Mouse (Mus musculus) limb, embryonic 15.5 days (tissue): ENCODE measurements around the gene Tada2a. TPM values are rescaled to one million over a fixed set of nuclear protein-coding genes. Genes with fewer than 3 reads are reported as not detected.

ENCODE experiments used
- ATAC-seq: fragments of 200-750 bp; cut with Nextera tagmentation; 2 replicates; pipeline ENCODE4 v1.8.0; 2017; ENCODE audit warnings: low read depth, moderate TSS enrichment; ENCODE audit not compliant: insufficient number of reproducible peaks, low FRiP score, low TSS enrichment
- H3K27ac ChIP-seq: fragments of 300-500 bp; sonication (generic); 2 replicates; pipeline ENCODE4 v1.5.1; 2015; ENCODE audit warnings: moderate library complexity, mild to moderate bottlenecking, inconsistent platforms
- H3K27me3 ChIP-seq: fragments of 300-500 bp; sonication (generic); 2 replicates; pipeline ENCODE4 v1.6.1; 2015; ENCODE audit warnings: inconsistent platforms
- H3K36me3 ChIP-seq: fragments of 300-500 bp; sonication (generic); 2 replicates; pipeline ENCODE4 v1.6.1; 2015; ENCODE audit warnings: inconsistent platforms
- H3K4me1 ChIP-seq: fragments of 300-500 bp; sonication (generic); 2 replicates; pipeline ENCODE4 v1.6.1; 2015; ENCODE audit warnings: inconsistent platforms
- H3K4me2 ChIP-seq: fragments of 300-500 bp; sonication (generic); 2 replicates; pipeline ENCODE4 v1.6.1; 2015; ENCODE audit warnings: mild to moderate bottlenecking, inconsistent platforms
- H3K4me3 ChIP-seq: fragments of 300-500 bp; sonication (generic); 2 replicates; pipeline ENCODE4 v1.5.1; 2015; ENCODE audit warnings: mild to moderate bottlenecking, inconsistent platforms
- H3K9ac ChIP-seq: fragments of 300-500 bp; sonication (generic); 2 replicates; pipeline ENCODE4 v1.6.1; 2015; ENCODE audit warnings: inconsistent platforms
- H3K9me3 ChIP-seq: fragments of 300-500 bp; sonication (generic); 2 replicates; pipeline ENCODE4 v1.6.1; 2016; ENCODE audit warnings: inconsistent platforms
- WGBS: fragments of 180-500 bp; shearing (Covaris S2); methylation state at CpG from one replicate; pipeline ENCODE4 v1.1.7; 2015; 5-methylcytosine and 5-hydroxymethylcytosine counted together
- polyA plus RNA-seq: library from polyadenylated mRNA; unstranded; fragments of >200 nt; fragmentation: Nextera tagmentation; extraction: Ambion mirVana; gene quantifications from 2 replicates; pipeline ENCODE4 v1.2.1, GENCODE M21; 2015

Gene Tada2a
- polyA plus RNA-seq, 1 experiment from 2014 or later: 32.8 TPM

GRCm38 (mm10) chr11:84057418-84057817, 72.0 kb downstream of the Tada2a start:
- Histone ChIP-seq H3K4me1 (peaks cover 6% of the 10 kb centered on the region; the same call in 1 of the 2 replicates), H3K4me2 (no peak overlapping the region), H3K4me3 (no peak overlapping the region), H3K9ac (no peak overlapping the region), H3K9me3 (no peaks in the 10 kb centered on the region), H3K27me3 (no peaks in the 10 kb centered on the region), H3K36me3 (no peaks in the 10 kb centered on the region), H3K27ac (no peak overlapping the region)
- no peak for ATAC-seq
- 91% methylated on average over 2 of the region's 2 CpGs for WGBS

- H3K9me3 ChIP-seq: no peaks in the 10 kb centered on the region
- no peak overlapping the region for H3K9ac ChIP-seq
- H3K4me1 ChIP-seq: peaks cover 9% of the 10 kb centered on the region; the same call in 1 of the 2 replicates
- no peak overlapping the region for H3K4me2 ChIP-seq
- 63% methylated on average over 10 of the region's 10 CpGs for whole genome bisulfite sequencing
- H3K36me3 ChIP-seq: 0 out of 2 replicates have a peak, but pooled peaks cover 2% of the 10 kb centered on the region
- no peak for ATAC-seq
- no peak overlapping the region for H3K4me3 ChIP-seq
- peak overlapping the region; percentile 33; the same call in 1 of the 2 replicates for H3K27ac ChIP-seq
- H3K27me3 ChIP-seq: no peaks in the 10 kb centered on the region
Measured at GRCm38 (mm10) chr11:84053524-84054163, 75.8 kb downstream of the Tada2a start.

- Histone ChIP-seq H3K4me2 (no peak overlapping the region), H3K27ac (no peak overlapping the region), H3K9me3 (no peaks in the 10 kb centered on the region), H3K9ac (no peak overlapping the region), H3K4me1 (peaks cover 9% of the 10 kb centered on the region; the same call in 1 of the 2 replicates), H3K27me3 (no peaks in the 10 kb centered on the region), H3K4me3 (no peak overlapping the region), H3K36me3 (0 out of 2 replicates have a peak, but pooled peaks cover 2% of the 10 kb centered on the region)
- no peak for ATAC-seq
- 80% methylated on average over 7 of the region's 7 CpGs for WGBS
Measured at GRCm38 (mm10) chr11:84053055-84053454, 76.3 kb downstream of the Tada2a start.

DNA sequence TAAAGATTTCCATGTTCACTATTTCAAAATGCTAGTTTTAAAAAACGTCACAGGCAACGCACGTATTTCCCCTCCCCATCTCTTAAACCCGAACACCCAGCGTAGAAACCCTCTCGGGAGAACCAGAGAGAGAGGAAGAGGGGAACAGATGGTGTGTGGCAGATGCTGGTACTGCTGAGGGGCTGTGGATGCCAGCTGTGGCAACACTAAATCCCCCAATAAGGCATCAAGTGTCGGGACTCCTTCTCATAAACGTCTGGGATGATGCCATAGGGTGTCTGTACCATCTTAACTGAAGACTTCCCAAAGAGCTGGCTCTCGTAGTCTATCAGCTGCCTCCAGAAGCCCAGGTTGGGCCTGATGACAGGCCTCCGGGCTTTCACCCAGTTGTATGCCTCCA, 81.0 kb downstream of the Tada2a start:
- no peak overlapping the region for H3K9ac ChIP-seq
- no peak overlapping the region for H3K4me2 ChIP-seq
- ATAC-seq: no peak
- H3K36me3 ChIP-seq: 0 out of 2 replicates have a peak, but pooled peaks cover 2% of the 10 kb centered on the region
- H3K27ac ChIP-seq: no peak overlapping the region
- WGBS: 44% methylated on average over 10 of the region's 10 CpGs
- no peaks in the 10 kb centered on the region for H3K27me3 ChIP-seq
- H3K4me1 ChIP-seq: peaks cover 16% of the 10 kb centered on the region; the same call in 1 of the 2 replicates
- H3K9me3 ChIP-seq: no peaks in the 10 kb centered on the region
- no peak overlapping the region for H3K4me3 ChIP-seq

- no peaks in the 10 kb centered on the region for H3K9me3 ChIP-seq
- peak; percentile 48; the same call in 1 of the 2 replicates for ATAC-seq
- peaks cover 21% of the 10 kb centered on the region for H3K4me1 ChIP-seq
- H3K27ac ChIP-seq: peak overlapping the region; percentile 48; the same call in 1 of the 2 replicates
- WGBS: 36% methylated on average over 4 of the region's 4 CpGs
- H3K36me3 ChIP-seq: 0 out of 2 replicates have a peak, but pooled peaks cover 2% of the 10 kb centered on the region
- no peaks in the 10 kb centered on the region for H3K27me3 ChIP-seq
- no peak overlapping the region for H3K4me2 ChIP-seq
- no peak overlapping the region for H3K9ac ChIP-seq
- no peak overlapping the region for H3K4me3 ChIP-seq
Measured at GRCm38 (mm10) chr11:84047270-84047669, 82.1 kb downstream of the Tada2a start.

DNA sequence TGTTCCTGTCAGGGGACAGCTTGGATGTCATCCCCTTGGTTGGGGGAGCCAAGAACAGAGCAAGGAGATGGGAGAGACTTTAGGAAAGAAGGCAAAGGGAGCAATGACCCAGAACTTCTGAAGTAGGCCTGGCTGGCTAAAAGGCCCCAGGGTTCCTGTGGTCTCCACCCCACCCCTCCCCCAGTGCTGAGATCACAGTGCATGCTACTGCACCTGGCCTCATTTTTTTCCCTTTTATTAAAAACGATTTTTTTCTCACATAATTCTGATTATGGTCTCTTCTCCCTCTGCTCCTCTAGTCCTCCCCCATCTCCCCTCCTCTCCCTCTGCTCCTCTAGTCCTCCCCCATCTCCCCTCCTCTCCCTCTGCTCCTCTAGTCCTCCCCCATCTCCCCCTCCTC, 84.4 kb downstream of the Tada2a start:
- WGBS: 19% methylated on average over 1 of the region's 1 CpGs
- Histone ChIP-seq H3K27ac (no peak overlapping the region), H3K4me1 (peaks cover 21% of the 10 kb centered on the region), H3K4me2 (no peak overlapping the region), H3K27me3 (no peaks in the 10 kb centered on the region), H3K36me3 (peaks cover 8% of the 10 kb centered on the region; the same call in 1 of the 2 replicates), H3K9ac (no peak overlapping the region), H3K4me3 (no peak overlapping the region), H3K9me3 (no peaks in the 10 kb centered on the region)
- ATAC-seq: no peak

- H3K4me3 ChIP-seq: no peak overlapping the region
- peaks cover 9% of the 10 kb centered on the region; the same call in 1 of the 2 replicates for H3K36me3 ChIP-seq
- H3K4me1 ChIP-seq: peaks cover 18% of the 10 kb centered on the region
- no peak for ATAC-seq
- H3K27me3 ChIP-seq: no peaks in the 10 kb centered on the region
- WGBS: 50% methylated on average over 14 of the region's 14 CpGs
- no peak overlapping the region for H3K4me2 ChIP-seq
- no peaks in the 10 kb centered on the region for H3K9me3 ChIP-seq
- H3K9ac ChIP-seq: no peak overlapping the region
- peak overlapping the region; percentile 0; the same call in 1 of the 2 replicates for H3K27ac ChIP-seq
Measured at GRCm38 (mm10) chr11:84042808-84043762, 86.3 kb downstream of the Tada2a start.

DNA sequence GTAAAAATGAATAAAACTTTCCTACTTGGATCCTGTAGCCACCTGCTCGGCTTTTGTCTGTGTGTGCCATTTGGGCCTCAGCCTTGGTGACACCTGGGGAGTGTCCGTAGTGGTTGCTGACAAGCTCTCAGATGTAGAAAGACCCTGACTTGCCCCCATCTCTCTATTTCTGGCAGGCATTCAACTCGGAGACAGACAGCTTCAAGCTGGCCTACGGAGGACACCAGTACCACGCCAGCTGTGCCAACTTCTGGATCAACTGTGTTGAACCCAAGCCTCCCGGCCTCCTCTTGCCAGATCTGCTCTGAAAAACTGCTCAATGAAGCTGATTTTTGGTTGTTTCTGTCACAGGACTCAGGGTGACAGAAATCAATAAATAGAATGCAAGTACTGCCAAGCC, 88.8 kb downstream of the Tada2a start:
- WGBS: 73% methylated on average over 6 of the region's 6 CpGs
- Histone ChIP-seq H3K9me3 (no peaks in the 10 kb centered on the region), H3K27ac (no peak overlapping the region), H3K4me3 (no peak overlapping the region), H3K36me3 (peaks cover 15% of the 10 kb centered on the region), H3K4me2 (no peak overlapping the region), H3K27me3 (no peaks in the 10 kb centered on the region), H3K9ac (no peak overlapping the region), H3K4me1 (peaks cover 8% of the 10 kb centered on the region)
- ATAC-seq: no peak

DNA sequence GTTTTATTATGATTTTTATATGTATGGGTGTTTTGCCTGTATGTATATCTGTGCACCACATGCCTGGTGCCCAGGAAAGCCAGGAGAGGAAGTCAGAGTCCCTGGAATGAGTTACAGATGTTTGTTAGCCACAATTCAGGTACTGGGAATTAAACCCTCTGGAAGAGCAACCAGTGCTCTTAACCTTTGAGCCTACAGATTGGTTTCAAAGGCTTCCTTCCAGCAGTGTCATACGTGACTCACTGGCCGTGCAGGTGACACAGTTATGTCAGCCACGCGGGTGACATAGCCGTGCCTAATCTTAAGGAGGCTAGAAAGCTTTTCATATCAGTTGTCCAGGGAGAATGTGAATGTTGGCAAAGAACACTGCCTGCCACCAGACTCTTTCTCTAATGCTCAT, 95.7 kb downstream of the Tada2a start:
- no peaks in the 10 kb centered on the region for H3K4me1 ChIP-seq
- H3K36me3 ChIP-seq: peaks cover 23% of the 10 kb centered on the region; the same call in 1 of the 2 replicates
- no peaks in the 10 kb centered on the region for H3K27me3 ChIP-seq
- no peak overlapping the region for H3K9ac ChIP-seq
- H3K9me3 ChIP-seq: no peaks in the 10 kb centered on the region
- no peak overlapping the region for H3K4me3 ChIP-seq
- no peak for ATAC-seq
- H3K4me2 ChIP-seq: no peak overlapping the region
- WGBS: 57% methylated on average over 5 of the region's 5 CpGs
- no peak overlapping the region for H3K27ac ChIP-seq

DNA sequence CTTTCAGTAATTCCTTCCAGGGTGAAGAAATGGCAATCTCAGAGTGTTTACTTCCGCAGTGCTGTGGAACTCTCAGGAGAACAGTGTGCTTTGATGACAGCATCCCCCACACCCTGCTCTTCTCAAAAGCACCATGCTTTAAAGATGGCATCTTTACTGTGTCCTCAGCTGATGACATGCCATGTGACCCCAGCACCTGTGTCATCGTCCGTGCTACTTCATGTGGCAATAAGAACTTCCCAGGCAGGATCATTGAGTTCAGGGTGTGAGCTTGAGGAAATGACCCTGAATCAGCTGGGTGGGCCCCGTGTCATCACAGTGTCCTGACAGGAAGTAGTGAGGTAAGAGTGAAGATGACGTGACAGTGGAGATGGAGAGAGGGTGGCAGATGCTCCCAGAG, 96.8 kb downstream of the Tada2a start:
- H3K9ac ChIP-seq: no peak overlapping the region
- no peaks in the 10 kb centered on the region for H3K27me3 ChIP-seq
- ATAC-seq: no peak
- H3K4me2 ChIP-seq: no peak overlapping the region
- H3K4me1 ChIP-seq: no peaks in the 10 kb centered on the region
- no peaks in the 10 kb centered on the region for H3K9me3 ChIP-seq
- no peak overlapping the region for H3K4me3 ChIP-seq
- no peak overlapping the region for H3K27ac ChIP-seq
- WGBS: 75% methylated on average over 5 of the region's 5 CpGs
- H3K36me3 ChIP-seq: peaks cover 32% of the 10 kb centered on the region

GRCm38 (mm10) chr11:84031971-84032370, 97.4 kb downstream of the Tada2a start:
- Histone ChIP-seq H3K36me3 (peaks cover 38% of the 10 kb centered on the region), H3K4me1 (no peaks in the 10 kb centered on the region), H3K27ac (no peak overlapping the region), H3K27me3 (no peaks in the 10 kb centered on the region), H3K4me3 (no peak overlapping the region), H3K4me2 (no peak overlapping the region), H3K9ac (no peak overlapping the region), H3K9me3 (no peaks in the 10 kb centered on the region)
- WGBS: 50% methylated on average over 9 of the region's 9 CpGs
- ATAC-seq: no peak
